10 mouse cellular contexts compared by ENCODE assay signal in the genomic region with DNA sequence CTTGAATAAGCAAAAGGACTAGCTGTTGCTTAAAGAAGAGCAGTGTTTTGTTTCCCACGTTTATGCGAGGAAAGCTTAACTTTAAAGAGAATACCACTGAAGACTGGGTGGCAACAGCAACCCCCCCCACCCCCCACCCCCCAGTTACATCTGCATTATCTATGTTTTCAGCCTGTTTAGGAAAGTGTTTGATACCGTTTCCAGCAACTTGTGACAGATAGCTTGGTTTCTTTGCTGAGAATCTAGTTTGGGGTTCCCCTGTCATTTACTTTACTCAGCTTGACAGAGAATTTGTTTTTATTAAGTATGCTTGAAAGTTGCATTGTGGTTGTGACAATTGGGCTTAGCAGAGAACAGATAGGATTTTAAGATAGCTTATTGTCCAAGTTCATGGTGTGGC. TPM values are rescaled to one million over a fixed set of nuclear protein-coding genes. Genes with fewer than 3 reads are reported as not detected.
DNase-seq lines count a peak whose midpoint lies in the region; ATAC-seq and TF ChIP-seq lines count a peak whose summit lies in the region.
"Had no signal": no experiment of that assay in that cellular context is flagged by ENCODE, and none has a peak within 500 bp of the region (broad histone marks: within the 10 kb centered on the region; RNA-seq: fewer than 3 reads in every experiment).

No protein-coding gene starts in this region.

- peaks cover 6% of the 10 kb centered on the region; the same call in 1 of the 2 replicates for H3K4me1 ChIP-seq in cerebellum, adult 2 months (ENCODE audit: control insufficient read depth, insufficient read depth, low read length)
- H3K4me1 ChIP-seq in forebrain, embryonic 15.5 days = peaks cover 27% of the 10 kb centered on the region
- peaks cover 16 to 18% of the 10 kb centered on the region in 2 experiments for H3K4me1 ChIP-seq in liver, embryonic 14.5 days (replicated peaks; ENCODE audit: control insufficient read depth in 2 of 2, insufficient read depth in 2 of 2, low read length in 1 of 2)
- 0 out of 2 replicates have a peak, but pooled peaks cover 3% of the 10 kb centered on the region for H3K4me1 ChIP-seq in thymus, adult 2 months (replicated peaks; ENCODE audit: control insufficient read depth, insufficient read depth, low read length)

- DNase-seq in cerebellum, adult 2 months = no peak
- DNase-seq in cerebellum, adult 9-11 months = no peak
- peak; percentile 19 for DNase-seq in A20 (ENCODE audit: low read depth, low spot score)
- peak in 2 of 3 experiments; percentile 22 to 44 for DNase-seq in liver, embryonic 14.5 days (ENCODE audit: low read depth in 3 of 3, low spot score in 3 of 3)
- no peak for DNase-seq in thymus, adult 2 months
- no peak for DNase-seq in urinary bladder, postnatal 36 days (ENCODE audit: low spot score in 2 of 2)
- no peak for DNase-seq in thymus, adult 18-20 months
- DNase-seq: cerebellum, adult 11-12 months; thymus, postnatal 14 days had no signal

- H3K9ac ChIP-seq in forebrain, embryonic 15.5 days (replicated peaks) = peak overlapping the region; percentile 88; the same call in 1 of the 2 replicates
- H3K9ac ChIP-seq in liver, embryonic 14.5 days (replicated peaks) = peak overlapping the region; percentile 86

- peak overlapping the region; percentile 99 for H3K4me3 ChIP-seq in cerebellum, adult 2 months (replicated peaks; ENCODE audit: insufficient read depth, low read depth, low read length)
- peak overlapping the region; percentile 92 for H3K4me3 ChIP-seq in forebrain, embryonic 15.5 days
- peak overlapping the region; percentile 79 to 91 for H3K4me3 ChIP-seq in liver, embryonic 14.5 days (ENCODE audit: insufficient read depth in 1 of 2, low read depth in 2 of 2, low read length in 2 of 2)
- no peak overlapping the region for H3K4me3 ChIP-seq in thymus, adult 2 months (ENCODE audit: control insufficient read depth, insufficient read depth, low read length)

- 3% methylated on average over 3 of the region's 3 CpGs for WGBS in cerebellum, adult 2 months
- WGBS in forebrain, embryonic 15.5 days = 9% methylated on average over 3 of the region's 3 CpGs
- 0% methylated on average over 3 of the region's 3 CpGs for WGBS in liver, embryonic 14.5 days (ENCODE audit: insufficient replicate concordance)
- under 1% methylated on average over 3 of the region's 3 CpGs for WGBS in thymus, adult 2 months

- H3K36me3 ChIP-seq in forebrain, embryonic 15.5 days = no peaks in the 10 kb centered on the region
- peaks cover 7% of the 10 kb centered on the region for H3K36me3 ChIP-seq in liver, embryonic 14.5 days (replicated peaks; ENCODE audit: control insufficient read depth, insufficient read depth, low read depth)
- H3K36me3 ChIP-seq in thymus, adult 2 months (ENCODE audit: control insufficient read depth, insufficient read depth, low read length) = no peaks in the 10 kb centered on the region

- no peaks in the 10 kb centered on the region for H3K27me3 ChIP-seq in cerebellum, adult 2 months (ENCODE audit: control insufficient read depth, insufficient read depth, low read length)
- H3K27me3 ChIP-seq in forebrain, embryonic 15.5 days = no peaks in the 10 kb centered on the region
- H3K27me3 ChIP-seq in liver, embryonic 14.5 days (ENCODE audit: control insufficient read depth, insufficient read depth, low read length) = no peaks in the 10 kb centered on the region
- H3K27me3 ChIP-seq in thymus, adult 2 months (ENCODE audit: control insufficient read depth, insufficient read depth, low read length) = no peaks in the 10 kb centered on the region

- ATAC-seq in forebrain, embryonic 15.5 days (replicated peaks) = no peak
- ATAC-seq in liver, embryonic 14.5 days (ENCODE audit: insufficient read depth) = no peak

- H3K9me3 ChIP-seq in forebrain, embryonic 15.5 days = no peaks in the 10 kb centered on the region
- no peaks in the 10 kb centered on the region for H3K9me3 ChIP-seq in liver, embryonic 14.5 days (ENCODE audit: control insufficient read depth, low read length)

- peak; percentile 48 for TF ChIP-seq EP300 in liver, embryonic 14.5 days (IDR thresholded peaks at IDR 0.05; ENCODE audit: low read depth)

- TF ChIP-seq CTCF in cerebellum, adult 2 months (IDR thresholded peaks at IDR 0.05; ENCODE audit: borderline replicate concordance, insufficient read depth, low read depth, low read length) = no peak
- no peak for TF ChIP-seq CTCF in liver, embryonic 14.5 days (IDR thresholded peaks at IDR 0.05; ENCODE audit: low read depth)
- TF ChIP-seq CTCF in thymus, adult 2 months (IDR thresholded peaks at IDR 0.05; ENCODE audit: borderline replicate concordance, control insufficient read depth, extremely low read depth, insufficient read depth, low read length, poor library complexity) = no peak

- no peak for TF ChIP-seq POLR2A in cerebellum, adult 2 months (IDR thresholded peaks at IDR 0.05; ENCODE audit: borderline replicate concordance, insufficient read depth, low read length)
- TF ChIP-seq POLR2A in thymus, adult 2 months (IDR thresholded peaks at IDR 0.05; ENCODE audit: control insufficient read depth, extremely low read depth, insufficient read depth, low read length, poor library complexity) = no peak

- H3K27ac ChIP-seq in cerebellum, adult 2 months (ENCODE audit: insufficient read depth, low read length) = no peak overlapping the region
- no peak overlapping the region for H3K27ac ChIP-seq in forebrain, embryonic 15.5 days (replicated peaks)
- H3K27ac ChIP-seq in liver, embryonic 14.5 days = peak overlapping the region; percentile 87
- H3K27ac ChIP-seq in thymus, adult 2 months (ENCODE audit: control insufficient read depth, insufficient read depth, low read length) = no peak overlapping the region

- H3K4me2 ChIP-seq in forebrain, embryonic 15.5 days (replicated peaks) = peak overlapping the region; percentile 58
- H3K4me2 ChIP-seq in liver, embryonic 14.5 days (ENCODE audit: low read depth) = peak overlapping the region; percentile 91

RNA-seq across cellular contexts. Expression of a gene that starts 1.4 kb away (rescaled TPM):
- polyA plus RNA-seq in cerebellum, adult 2 months (2012; rRNA removed) = 100 and 112 TPM in 2 replicates
- 68.4 and 69.6 TPM in 2 replicates for polyA plus RNA-seq in forebrain, embryonic 15.5 days (2015; fragmentation: Nextera tagmentation; extraction: Ambion mirVana)
- polyA plus RNA-seq in liver, embryonic 14.5 days (2012; rRNA removed) = 33.7 and 52.4 TPM in 2 replicates
- 37.2 and 43.7 TPM in 2 replicates for polyA plus RNA-seq in liver, embryonic 14.5 days (2014; fragmentation: Nextera tagmentation; extraction: Ambion mirVana)
- 26.3 and 33.7 TPM in 2 replicates for polyA plus RNA-seq in thymus, adult 2 months (2012; rRNA removed)

RNA-seq across cellular contexts. Expression of a gene that starts 47.6 kb away (rescaled TPM):
- 0.84 and 1.1 TPM in 2 replicates for polyA plus RNA-seq in cerebellum, adult 2 months (2012; rRNA removed)
- 0.71 and 0.97 TPM in 2 replicates for polyA plus RNA-seq in forebrain, embryonic 15.5 days (2015; fragmentation: Nextera tagmentation; extraction: Ambion mirVana)
- polyA plus RNA-seq in liver, embryonic 14.5 days (2012; rRNA removed) = 0.08 and 0.17 TPM in 2 replicates
- polyA plus RNA-seq in liver, embryonic 14.5 days (2014; fragmentation: Nextera tagmentation; extraction: Ambion mirVana) = 0.09 and 0.24 TPM in 2 replicates
- polyA plus RNA-seq in thymus, adult 2 months (2012; rRNA removed) = 0.06 TPM in 1 of 2 replicates, not detected in the other

RNA-seq across cellular contexts. Expression of a gene that starts 47.7 kb away (rescaled TPM):
- polyA plus RNA-seq in cerebellum, adult 2 months (2012; rRNA removed) = not detected in 2 replicates
- not detected in 2 replicates for polyA plus RNA-seq in forebrain, embryonic 15.5 days (2015; fragmentation: Nextera tagmentation; extraction: Ambion mirVana)
- not detected in 2 replicates for polyA plus RNA-seq in liver, embryonic 14.5 days (2012; rRNA removed)
- not detected in 2 replicates for polyA plus RNA-seq in liver, embryonic 14.5 days (2014; fragmentation: Nextera tagmentation; extraction: Ambion mirVana)
- polyA plus RNA-seq in thymus, adult 2 months (2012; rRNA removed) = not detected in 2 replicates

Comparison
In these comparisons a context has a peak if more than half of its experiments do, and no peak if none do; other contexts are left out.
1. DNase-seq: peak in A20 (single experiment) and liver, embryonic 14.5 days (2 of 3); none in cerebellum, adult 2 months (0 of 2), cerebellum, adult 9-11 months (single experiment), thymus, adult 2 months (single experiment), urinary bladder, postnatal 36 days (0 of 2) and thymus, adult 18-20 months (0 of 2).